Mouse (Mus musculus) frontal cortex, postnatal 14 days (tissue): Measurements from ENCODE around the gene Celsr3.

ENCODE experiments used
- DNase-seq, 2 experiments: peaks; one replicate each; pipeline ENCODE4 v3.0.0; 2022; ENCODE audit warnings: low spot score in 2 of 2

Celsr3 gene

GRCm38 (mm10) chr9:108825820-108826699 lies at the start of gene Celsr3:
Gene Celsr3, plus strand, starts transcription at chr9:108826320.
- DNase-seq: peak; percentile 85 to 86

DNA sequence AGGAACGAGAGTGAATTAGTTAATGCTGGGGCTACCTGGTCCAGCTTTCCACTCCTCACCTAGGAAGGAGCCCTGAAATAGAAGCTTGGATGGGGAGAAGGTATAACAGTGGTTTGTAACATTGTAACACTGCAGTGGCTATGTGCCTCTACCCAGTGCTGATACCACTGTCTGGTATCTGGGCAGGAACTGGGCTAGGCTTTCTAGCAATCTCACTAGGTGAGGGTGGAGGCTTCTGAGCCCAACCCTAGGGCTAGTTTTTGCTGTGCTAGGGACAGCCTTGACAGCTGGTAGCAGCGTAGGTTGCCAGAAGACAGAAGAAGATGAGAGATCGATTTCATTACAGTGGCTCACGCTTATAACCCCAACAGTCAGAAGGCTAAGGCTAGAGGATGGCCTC lies 49.5 kb upstream of the Celsr3 start:
- no peak for DNase-seq

DNA sequence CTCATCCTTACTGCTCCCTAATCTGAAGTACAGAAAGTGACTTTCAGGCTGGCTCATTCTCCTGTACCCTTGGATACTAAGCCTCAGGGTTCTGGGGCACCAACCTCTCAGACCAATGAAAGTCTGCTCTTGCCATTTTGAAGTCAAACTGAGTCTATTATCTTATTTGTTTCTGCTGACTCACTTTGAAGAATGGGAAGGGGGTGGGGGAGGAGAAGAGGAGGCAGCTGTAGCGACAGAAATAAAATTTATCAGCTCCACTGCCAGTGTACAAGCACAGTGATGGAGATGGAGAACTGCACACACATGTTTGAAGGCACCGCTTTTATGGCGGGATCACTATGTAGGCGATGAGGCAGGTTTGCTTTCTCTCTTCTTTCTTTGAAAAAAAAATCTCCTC lies 48.8 kb upstream of the Celsr3 start:
- no peak for DNase-seq

DNA sequence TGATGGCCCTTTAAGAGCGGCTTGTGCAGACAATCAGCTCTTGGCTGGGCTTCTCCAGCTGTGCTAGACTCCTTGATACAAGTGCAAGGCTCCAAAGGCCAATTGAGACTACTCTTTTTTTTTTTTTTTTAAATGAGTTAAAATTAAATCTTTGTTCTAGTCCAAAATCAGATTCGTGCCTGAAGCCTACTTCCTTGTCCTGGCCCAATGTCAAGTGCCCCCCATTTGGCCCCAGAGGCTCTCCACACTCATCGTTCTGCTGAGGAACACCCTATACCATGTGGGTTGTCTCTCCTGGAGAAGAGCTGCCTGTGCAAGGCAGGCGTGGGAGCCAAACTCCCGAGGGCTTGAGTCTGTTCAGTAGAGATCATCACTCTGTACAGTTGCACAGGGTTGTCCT lies 45.2 kb upstream of the Celsr3 start:
- no peak for DNase-seq

DNA sequence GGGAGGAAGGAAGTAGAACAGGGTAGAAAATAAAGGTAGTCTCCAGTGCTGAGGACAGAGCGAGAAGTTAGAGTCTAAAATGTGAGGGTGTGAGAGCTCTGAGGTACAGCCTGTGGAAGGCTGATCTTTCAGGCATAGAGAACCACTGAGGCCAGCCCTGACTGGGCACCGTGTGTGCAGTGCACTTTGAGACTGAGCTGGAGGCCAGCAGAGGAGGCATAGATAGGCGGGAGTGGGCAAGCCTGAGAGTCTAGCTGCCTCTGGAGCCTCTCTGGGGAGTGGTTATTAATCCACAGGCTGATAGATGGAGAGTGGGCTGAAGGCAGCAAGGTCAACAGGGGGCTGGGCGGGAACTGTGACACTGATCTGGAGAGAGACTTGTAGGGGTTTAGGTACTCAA lies 44.2 kb upstream of the Celsr3 start:
- no peak for DNase-seq

GRCm38 (mm10) chr9:108782836-108783547 lies 43.1 kb upstream of the Celsr3 start:
- no peak for DNase-seq

DNA sequence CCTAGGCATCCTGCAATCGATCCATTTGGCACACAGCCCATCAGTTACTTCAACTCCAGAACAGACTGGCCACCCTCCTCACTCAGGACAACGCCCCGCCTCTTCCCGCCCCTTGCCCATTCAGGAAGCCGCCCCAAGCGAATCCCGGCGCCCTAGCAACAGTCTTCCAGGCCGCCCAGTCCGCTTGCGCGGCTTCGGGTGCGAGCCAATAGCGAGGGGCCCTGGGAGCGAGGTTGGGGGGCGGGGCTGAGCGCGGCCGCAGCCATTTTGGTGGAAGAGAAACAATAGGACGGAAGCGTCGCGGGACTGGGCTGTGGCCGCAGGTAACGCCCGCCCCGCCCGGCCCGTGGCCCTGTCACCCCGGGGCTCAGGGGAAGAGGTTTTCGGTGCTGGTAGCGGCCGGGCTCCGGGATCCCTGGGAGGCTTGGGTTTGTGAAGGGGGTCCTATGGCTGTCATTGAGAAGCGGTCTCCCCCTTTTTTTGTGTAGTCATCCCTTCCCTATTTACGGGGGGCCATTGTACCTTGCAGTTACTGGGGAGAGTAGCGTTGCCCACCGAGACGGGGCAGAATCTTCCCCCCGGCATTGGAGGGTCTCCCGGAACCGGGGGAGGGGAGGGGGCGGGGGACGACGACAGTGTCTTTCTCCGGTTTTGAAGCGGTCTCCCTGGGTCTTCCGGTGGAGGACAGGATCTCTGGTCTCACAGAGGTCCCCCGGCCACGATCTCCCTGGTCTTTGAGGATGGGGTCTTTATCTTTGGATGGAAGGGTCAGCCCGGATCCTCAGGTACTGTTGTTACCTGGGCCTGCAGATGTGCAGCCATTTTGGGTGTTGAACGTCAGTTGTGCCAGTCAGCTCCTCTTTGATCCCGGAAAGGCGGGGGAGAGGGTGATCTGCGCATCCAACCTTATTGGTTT lies 42.3 kb upstream of the Celsr3 start, which contains the start of gene Ip6k2:
Gene Ip6k2 (plus strand): TSS at position 249 of the 916 bp plus-strand sequence.
- peak; percentile 94 to 98 for DNase-seq

- no peak for DNase-seq
These were observed 40.7 kb upstream of the Celsr3 start for GRCm38 (mm10) chr9:108785416-108785815.

DNA sequence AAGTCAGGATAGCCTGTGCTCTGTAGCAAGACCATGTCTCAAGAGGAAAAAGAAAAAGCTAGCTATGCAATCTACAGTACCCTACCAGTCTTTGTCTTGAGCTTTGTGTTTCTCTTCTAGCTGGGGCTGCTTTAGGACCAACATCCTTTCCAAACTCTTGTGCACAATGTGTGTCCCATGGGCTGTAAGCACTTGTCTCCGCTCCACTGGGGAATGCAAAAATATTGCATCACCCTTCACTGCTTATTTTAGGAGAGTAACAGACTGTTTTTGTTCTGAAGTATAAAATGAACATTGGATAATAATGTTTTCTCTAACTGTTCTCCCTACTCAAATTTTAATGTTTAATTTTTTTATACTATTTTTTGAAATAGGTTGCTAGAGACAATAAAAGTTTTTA lies 39.6 kb upstream of the Celsr3 start:
- DNase-seq: no peak

GRCm38 (mm10) chr9:108787080-108787479 lies 39.0 kb upstream of the Celsr3 start:
- no peak for DNase-seq

DNA sequence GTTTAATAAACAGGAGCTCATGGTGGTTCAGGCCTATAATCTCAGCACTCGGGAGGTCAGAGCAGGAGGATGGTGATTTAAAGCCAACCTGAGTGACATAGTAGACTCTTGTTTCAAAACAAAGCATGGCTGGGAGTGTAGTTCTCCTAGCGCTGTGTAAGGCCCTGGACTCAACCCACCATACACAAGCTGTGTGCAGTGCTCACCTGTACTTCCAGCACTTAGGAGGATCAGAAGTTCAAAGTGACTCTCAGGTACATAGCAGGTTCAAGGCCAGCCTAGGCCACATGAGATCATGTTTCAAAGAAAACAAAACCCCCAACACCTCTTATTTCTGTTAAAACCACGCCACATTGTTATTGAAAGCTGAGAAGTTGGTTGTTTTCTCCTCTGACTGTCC lies 37.4 kb upstream of the Celsr3 start:
- DNase-seq: no peak

DNA sequence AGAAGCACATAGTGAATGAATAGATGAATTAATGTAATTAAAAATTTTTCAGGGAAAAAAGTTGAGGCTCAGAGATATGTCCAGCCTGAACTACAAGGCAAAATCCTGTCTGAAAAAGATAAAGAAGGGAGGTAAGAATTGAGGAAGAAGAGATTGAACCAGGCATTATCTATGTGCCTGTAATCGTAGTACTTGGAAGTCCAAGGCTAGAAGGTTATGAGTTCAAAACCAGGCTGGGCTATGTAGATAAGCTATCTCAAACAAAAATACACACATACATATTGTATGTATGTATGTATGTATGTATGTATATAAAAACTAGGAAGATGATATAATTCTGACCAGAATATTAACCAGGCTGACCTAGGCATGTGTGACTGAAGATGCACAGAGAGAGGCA lies 33.8 kb upstream of the Celsr3 start:
- DNase-seq: no peak

GRCm38 (mm10) chr9:108792730-108793129 lies 33.4 kb upstream of the Celsr3 start:
- no peak for DNase-seq

DNA sequence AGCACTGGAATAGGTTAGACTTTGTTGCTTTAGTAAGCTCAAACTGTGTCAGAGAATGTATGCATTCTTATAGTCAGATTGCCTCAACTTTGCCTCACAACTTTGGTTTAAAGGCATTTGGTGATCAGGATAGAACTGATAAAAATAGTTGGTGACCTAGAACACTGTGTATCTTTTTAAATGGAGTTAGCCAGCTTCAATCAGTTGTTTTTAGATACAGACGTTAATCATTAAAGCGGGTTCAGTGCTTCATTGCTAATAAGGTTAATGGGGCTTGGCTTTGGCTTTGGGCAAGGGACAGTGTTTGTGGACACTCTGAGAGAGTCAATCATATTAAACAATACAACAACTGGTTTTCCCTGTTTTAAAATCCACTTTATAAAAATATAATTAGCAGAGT lies 30.8 kb upstream of the Celsr3 start:
- no peak for DNase-seq

DNA sequence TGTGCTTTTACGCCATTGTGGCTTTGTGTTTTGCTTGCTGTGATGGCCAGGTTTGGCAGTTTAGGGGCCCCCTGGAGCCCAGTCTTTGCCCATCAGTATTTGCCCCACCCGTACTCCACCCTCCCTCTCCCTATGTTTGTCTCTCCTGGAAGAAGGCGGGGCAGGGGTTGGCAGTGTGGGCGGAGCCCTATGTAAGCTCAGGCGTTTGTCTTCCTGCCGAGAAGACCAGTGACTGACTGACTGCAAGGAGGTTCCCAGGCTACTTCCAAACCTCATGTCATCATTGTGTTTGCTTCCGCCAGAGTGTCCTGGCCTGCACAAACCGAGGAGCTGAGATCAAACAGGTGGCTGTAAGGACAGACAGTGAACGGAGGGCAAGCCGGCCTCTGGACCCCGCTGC lies 30.4 kb upstream of the Celsr3 start:
- no peak for DNase-seq

DNA sequence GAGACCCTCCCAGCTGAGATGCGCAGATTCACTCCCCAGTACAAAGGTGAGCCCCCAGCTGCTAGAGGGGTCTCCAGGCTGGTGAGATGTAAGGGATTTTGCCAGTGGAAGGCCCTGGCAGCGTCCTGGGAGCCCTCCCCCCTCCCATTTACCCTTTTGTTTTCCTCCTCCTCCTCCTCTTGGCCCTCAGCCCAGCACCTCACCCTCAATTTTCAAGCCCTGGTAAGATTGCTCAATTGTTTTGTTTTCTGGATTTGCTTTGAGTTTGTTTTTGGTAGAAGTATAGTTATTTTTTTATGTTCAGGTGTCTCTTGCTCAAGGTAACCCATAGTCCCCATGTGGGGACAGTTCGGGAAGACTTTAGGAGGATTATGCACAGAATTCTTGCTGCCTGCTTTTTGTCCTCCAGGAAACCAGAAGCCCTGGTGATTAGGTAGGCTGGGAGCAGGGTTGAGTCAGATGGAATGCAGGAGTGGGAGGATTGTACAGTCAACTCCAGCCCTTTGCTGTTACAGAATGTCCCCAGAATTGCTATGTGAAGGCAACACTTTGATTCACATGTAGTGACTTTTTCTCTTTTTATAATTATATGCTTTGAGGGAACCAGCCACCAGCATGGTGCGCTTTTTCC lies 29.7 kb upstream of the Celsr3 start:
- no peak for DNase-seq

- no peak for DNase-seq
These were observed 28.6 kb upstream of the Celsr3 start for GRCm38 (mm10) chr9:108797477-108797876.

DNA sequence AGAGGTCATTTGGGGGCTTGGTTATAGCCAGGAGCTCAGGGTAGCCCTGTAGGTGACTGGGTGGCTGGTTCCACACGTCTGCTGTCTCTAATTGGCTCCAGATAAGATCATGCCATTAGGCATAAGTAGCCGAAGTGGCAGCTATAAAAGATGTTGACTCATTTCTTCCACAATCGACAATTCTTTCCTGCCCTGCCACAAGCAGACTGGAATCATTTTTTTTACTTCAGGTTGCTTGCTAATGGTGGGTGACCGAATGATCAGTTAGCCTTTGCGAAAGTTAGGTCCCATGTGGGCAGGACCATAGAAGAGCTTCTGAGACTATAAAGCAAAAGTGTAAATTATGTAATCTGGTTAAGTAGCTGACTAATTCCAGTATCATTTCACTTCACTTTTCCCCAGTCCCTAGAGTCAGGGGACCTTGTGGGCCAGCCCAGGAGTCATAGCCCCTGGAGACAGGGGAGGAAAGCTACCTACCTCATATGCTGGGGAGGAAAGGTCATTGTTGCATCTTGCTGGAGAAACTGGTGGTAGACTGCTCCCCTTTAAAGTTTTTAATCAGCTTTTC lies 27.5 kb upstream of the Celsr3 start:
- no peak for DNase-seq

DNA sequence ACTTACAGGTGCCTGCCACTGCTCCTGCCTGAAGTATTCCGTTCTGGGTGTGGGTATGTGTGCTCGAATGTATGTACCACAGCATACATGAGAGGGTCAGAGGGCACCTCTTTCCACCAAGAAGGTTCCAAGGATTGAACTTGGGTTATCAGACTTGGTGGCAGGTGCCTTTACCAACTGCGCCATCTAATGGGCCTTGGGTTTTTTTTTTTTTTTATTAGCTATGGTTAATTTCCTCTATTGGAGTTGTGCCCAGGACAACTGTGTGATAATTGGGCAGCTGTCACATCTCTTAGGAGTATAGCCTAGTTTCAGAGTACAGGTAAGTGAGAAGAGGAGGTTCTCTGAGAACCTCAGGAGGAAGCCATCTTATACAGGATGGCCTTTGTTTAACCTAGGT lies 26.6 kb upstream of the Celsr3 start:
- no peak for DNase-seq

GRCm38 (mm10) chr9:108805768-108806167 lies 20.4 kb upstream of the Celsr3 start:
- no peak for DNase-seq

DNA sequence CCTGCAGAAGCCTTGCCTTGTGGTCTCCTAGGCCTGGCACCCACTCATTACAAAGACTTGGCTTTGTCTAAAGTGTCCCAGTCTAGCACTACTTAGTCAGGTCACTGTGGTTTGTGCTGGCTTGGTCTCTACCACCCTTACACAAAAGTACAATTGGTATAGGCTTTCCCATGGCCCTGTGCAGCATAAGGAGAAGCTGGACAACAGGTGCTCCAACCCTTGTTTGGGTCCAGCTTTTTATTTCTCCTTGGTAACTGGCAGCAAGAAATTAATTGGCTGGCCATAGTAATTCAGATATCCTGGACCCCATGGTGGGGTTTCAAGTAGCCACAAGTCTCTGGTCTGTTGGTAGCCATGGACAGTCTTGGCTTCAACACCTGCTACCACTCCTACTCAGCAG lies 19.7 kb upstream of the Celsr3 start:
- DNase-seq: no peak
